Mouse (Mus musculus): ENCODE measurements around the gene Naa11.

DNA sequence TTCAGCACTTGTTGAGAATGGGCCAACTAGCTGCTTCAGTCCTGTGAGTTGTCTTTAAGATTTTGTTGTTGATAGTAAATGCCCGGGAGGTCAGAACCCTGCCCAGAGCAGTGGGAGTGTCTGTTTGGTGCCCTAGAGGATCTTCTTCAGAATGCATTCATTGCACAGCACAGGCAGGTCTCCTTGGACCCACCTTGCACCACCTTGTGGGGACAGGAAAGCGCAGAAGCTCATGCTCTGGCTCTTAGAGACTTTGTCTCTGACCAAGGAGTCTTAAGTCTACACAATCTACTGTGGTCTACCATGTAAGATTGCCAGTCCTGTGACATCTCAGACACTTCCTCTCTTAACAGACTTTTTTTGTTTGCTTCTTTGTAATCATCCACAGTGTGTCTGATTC is 25.0 kb upstream of the Naa11 start:
- no peak for TF ChIP-seq CTCF (IDR thresholded peaks at IDR 0.05)
- no peak for TF ChIP-seq EP300 (IDR thresholded peaks at IDR 0.05; ENCODE audit: insufficient read depth, low read depth, low read length)
- TF ChIP-seq POLR2A (IDR thresholded peaks at IDR 0.05; ENCODE audit: insufficient read depth, low read depth, low read length), result no peak
